Mouse (Mus musculus) stomach, postnatal 0 days (tissue): ENCODE measurements around the gene 1700014D04Rik.
A peak's percentile ranks its signal among the peaks of the same experiment; 100 is the strongest.

ENCODE experiments used
- CTCF ChIP-seq: IDR thresholded peaks from 2 replicates; pipeline ENCODE4 v1.5.1; 2016; ENCODE audit warnings: antibody characterized with exemption, low read depth, mild to moderate bottlenecking, moderate library complexity
- EP300 ChIP-seq: optimal IDR thresholded peaks from 2 replicates; pipeline ENCODE3; 2016; ENCODE audit warnings: antibody characterized with exemption

GRCm38 (mm10) chr13:59741697-59742096, 4.9 kb downstream of the 1700014D04Rik start:
- TF ChIP-seq CTCF (peak; percentile 54), EP300 (no peak)
